Mouse (Mus musculus): ENCODE data around the gene Nlk.

DNA sequence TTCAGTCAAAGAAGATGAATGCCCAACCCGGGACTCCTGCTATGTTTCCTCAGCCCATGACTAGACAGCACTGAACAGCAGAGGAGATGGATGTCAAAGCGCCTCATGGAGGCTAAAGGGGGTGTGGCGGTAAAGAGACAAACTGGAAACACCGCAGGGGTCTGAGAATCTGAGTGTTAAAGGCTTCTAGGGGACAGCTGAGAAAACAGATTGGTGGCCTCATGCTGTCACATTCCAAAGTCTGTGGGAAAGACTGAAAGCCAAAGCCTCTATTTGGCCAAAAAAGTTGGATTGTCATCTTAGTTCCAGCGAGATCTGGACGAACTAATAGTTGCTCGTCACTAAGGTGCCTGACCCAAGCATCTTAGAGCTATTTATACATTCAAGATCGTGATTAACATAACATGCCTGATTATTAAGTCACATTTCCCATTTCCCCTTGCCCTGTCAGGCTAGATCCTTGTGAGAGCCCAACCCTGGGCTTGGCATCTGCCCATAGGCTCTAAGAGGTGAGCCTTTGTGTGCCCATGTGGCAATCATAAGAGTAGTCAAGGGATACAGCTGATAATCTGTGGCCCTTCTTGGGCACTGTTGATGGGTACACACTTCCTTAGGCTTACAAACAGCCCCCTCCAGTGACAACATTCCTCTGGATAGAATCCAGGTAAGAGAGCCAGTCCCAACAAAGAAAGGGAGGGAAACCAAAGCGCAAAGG, 173.8 kb downstream of the Nlk start:
- TF ChIP-seq EP300 (IDR thresholded peaks at IDR 0.05) (peak; percentile 78), CTCF (IDR thresholded peaks at IDR 0.05) (no peak)
